Mouse (Mus musculus) small intestine, adult 2 months (tissue): ENCODE results near the gene Gen1.

Experiments
- CTCF ChIP-seq: fragments of 200-500 bp; IDR thresholded peaks from 2 replicates; pipeline ENCODE4 v1.5.1; 2012; ENCODE audit warnings: low read depth, mild to moderate bottlenecking, control low read depth, inconsistent platforms, low read length, moderate library complexity, mixed read lengths; ENCODE audit not compliant: insufficient replicate concordance, insufficient read length; ENCODE audit errors: extremely low read depth
- POLR2A ChIP-seq: fragments of 200-500 bp; IDR thresholded peaks from 2 replicates; pipeline ENCODE4 v1.6.1; 2012; ENCODE audit warnings: low read depth, mild to moderate bottlenecking, control low read depth, inconsistent platforms, low read length, moderate library complexity

DNA sequence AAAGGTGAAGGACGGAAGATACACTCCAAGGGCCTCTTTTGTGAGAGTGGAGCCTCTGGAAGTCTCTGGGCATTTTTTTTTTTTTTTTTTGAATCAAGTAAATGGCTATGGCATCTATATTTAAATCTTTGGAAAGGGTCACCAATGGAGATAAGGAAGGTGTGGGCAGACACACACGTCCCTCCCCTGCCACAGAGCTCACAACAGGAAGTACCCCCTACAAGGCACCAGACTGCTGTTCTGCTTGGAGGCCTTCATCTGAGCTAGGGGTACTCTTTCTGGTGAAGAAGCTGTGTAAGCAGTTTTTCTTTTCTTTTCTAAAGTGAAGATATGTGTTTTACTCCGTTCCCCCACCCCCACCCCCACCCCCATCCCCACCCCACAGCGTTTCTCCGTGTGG is 68.8 kb downstream of the Gen1 start:
- TF ChIP-seq CTCF (no peak), POLR2A (no peak)
